Mouse (Mus musculus): ENCODE results near the gene Prpf18.
"Not testable (repeated sequence)": the region's sequence is repeated elsewhere in the genome, so short reads cannot be mapped to it uniquely, and the experiment has no call there.

The Prpf18 gene

DNA sequence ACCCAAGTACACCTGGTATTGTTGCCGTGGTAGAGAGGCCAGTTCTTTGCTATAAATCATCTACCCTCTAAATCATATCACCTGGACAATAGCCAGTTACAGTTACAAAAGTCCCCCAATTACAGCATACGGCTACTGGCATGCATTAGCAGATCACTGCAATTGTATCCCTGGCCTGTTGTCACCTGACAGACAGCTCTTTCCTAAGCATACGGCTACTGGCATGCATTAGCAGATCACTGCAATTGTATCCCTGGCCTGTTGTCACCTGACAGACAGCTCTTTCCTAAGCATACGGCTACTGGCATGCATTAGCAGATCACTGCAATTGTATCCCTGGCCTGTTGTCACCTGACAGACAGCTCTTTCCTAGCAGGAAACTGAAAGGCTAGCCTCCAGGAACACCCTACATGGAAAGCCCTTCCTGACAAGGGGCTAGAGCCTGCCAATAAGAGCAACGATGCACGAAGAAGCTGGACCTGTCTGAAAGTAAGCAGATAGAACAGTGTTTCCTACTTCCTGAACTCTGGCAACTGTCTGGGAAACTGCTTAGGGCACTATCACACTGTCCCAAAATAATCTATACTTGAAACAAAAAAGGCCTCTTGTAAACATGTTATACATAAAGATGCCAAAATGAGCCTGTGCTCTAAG, 37.5 kb downstream of the Prpf18 start:
- DNase-seq (ENCODE audit: low spot score in 2 of 2), result not testable (repeated sequence)

DNA sequence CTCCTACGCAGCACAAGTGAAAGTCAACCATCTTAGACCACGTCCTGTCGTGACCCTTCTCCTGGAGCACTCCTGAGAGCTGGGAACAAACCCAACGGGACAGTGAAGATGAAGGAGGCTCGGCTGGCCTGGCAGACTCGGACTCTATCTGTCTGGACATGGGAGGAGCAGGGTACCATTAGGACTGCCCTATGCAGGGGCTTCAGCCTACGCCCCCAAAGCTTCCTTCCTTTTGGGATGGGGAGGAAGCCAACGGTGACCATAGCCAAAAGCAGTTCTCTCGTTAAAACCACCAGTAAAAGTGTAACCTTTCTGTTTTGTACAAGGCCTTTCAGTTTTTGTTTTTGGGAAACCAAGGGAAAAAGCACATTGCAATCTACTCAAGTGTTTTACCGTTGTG, 40.2 kb downstream of the Prpf18 start:
- no peak for DNase-seq (ENCODE audit: low spot score in 2 of 2)

DNA sequence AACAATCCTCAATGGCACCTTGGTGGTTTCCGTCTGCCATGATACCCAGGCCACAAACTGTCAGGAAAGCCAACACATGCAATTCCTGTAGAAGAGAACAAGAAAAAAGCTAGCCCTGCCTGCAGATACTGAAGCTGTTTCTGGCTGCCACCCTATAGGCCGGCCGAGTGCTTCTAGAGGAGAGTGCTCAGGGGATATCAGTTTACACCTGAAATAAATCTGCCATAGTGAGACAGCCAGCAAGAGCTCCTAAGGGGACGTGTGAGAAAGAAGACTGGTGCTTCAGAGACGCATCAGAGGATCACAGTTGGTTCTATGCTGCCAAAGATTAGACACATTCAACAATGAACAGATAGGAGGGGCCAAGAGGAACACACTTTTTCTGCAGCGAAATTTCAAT, 40.6 kb downstream of the Prpf18 start:
- no peak for DNase-seq (ENCODE audit: low spot score in 2 of 2)

GRCm38 (mm10) chr2:4609433-4609832, 42.5 kb downstream of the Prpf18 start:
- DNase-seq (ENCODE audit: low spot score in 2 of 2), result no peak

DNA sequence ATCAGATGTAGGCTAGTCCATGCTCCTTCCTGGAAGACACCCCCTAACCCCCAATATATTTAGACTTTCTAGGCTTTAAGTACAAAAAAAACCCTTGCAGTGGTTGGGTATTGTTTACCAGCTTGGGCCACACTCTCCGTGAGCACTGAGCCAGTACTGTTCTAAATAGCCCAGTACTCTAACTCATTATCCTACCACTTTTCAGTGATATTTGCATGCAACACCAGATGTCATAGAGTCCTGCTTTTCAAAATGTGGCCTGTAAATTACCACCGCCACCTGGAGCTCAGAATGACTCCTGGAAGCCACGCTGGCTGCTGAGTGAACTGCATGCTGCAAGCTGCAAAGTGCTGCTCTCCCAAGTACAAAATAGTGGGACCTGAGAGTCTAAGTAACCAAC, 43.7 kb downstream of the Prpf18 start:
- no peak for DNase-seq (ENCODE audit: low spot score in 2 of 2)

GRCm38 (mm10) chr2:4606559-4606958, 45.4 kb downstream of the Prpf18 start:
- DNase-seq (ENCODE audit: low spot score in 2 of 2), result no peak

DNA sequence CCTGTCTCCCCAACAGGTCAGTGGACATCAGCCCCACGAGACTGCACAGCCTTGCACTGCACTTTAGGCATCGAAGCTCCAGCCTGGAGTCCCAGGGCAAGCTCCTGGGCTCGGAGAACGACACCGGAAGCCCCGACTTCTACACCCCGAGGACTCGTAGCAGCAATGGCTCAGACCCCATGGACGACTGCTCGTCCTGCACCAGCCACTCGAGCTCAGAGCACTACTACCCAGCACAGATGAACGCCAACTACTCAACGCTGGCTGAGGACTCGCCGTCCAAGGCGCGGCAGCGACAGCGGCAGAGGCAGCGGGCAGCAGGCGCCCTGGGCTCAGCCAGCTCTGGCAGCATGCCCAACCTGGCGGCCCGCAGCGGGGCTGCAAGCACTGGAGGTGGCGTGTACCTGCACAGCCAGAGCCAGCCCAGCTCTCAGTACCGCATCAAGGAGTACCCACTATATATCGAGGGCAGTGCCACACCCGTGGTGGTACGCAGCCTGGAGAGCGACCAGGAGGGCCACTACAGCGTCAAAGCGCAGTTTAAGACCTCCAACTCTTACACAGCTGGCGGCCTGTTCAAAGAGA, 48.5 kb downstream of the Prpf18 start:
- no peak for DNase-seq (ENCODE audit: low spot score in 2 of 2)

DNA sequence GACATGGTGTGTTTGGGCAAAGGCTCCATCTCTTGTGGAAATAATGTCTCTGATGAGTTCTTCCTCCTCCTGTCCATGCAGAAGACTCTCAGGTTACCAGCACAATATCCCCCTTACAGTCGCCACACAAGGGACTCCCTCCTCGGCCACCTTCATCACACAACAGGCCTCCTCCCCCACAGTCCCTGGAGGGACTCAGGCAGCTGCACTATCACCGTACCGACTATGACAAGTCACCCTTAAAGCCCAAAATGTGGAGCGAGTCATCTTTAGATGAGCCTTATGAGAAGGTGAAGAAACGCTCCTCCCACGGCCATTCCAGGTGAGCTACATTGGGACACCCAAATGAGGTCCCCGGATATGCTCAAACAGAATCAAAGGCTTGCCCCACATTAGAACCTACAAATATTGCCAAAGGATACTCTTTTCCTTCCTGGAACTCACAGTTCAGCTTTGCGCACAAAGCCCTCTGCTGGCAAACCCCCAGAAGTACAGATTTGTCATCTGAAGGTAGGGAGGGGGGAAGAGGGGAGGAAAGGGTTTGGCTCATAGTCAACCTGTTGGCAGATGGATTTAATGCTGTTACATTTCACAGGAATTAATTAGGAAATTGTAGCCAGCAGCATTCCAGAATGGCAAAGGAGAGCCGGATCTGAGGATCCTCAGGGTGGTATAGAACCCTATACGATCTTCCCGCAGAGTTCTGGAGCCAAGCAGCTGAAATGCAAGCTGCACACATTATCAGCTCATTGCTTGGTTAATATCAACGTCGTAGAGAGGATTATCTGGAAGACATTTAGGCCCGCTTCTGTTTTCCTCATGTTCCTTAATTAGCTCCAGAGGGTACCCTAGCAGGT, 50.7 kb downstream of the Prpf18 start:
- peak; percentile 30 to 55 for DNase-seq (ENCODE audit: low spot score in 2 of 2)

GRCm38 (mm10) chr2:4596992-4597391, 54.9 kb downstream of the Prpf18 start:
- no peak for DNase-seq (ENCODE audit: low spot score in 2 of 2)

DNA sequence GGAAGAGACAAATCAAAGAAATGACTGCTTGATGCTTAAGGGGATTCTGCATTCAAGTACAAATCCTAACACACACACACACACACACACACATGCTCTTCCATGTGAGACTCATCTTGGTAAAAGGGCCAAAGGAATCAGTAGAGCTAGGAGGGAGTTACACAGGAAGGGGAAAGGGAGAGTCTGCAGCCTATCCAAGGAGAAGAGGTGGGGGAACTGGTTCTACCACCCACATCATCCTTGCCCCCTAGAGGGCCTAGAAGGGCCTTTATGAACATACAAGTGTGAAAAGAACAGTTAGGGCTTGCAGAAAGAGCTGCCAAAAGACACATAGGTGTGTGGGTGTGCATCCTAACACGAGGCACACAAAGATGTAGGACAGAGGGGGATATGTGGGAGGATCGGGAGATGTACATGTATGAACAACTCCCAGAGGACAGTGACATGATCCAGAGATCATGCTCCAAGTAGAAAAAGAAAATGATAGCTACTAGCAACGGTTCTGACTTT, 58.0 kb downstream of the Prpf18 start:
- no peak for DNase-seq (ENCODE audit: low spot score in 2 of 2)

GRCm38 (mm10) chr2:4593433-4593832, 58.5 kb downstream of the Prpf18 start:
- peak; percentile 29 to 64 for DNase-seq (ENCODE audit: low spot score in 2 of 2)

GRCm38 (mm10) chr2:4592666-4593065, 59.2 kb downstream of the Prpf18 start:
- no peak for DNase-seq (ENCODE audit: low spot score in 2 of 2)

DNA sequence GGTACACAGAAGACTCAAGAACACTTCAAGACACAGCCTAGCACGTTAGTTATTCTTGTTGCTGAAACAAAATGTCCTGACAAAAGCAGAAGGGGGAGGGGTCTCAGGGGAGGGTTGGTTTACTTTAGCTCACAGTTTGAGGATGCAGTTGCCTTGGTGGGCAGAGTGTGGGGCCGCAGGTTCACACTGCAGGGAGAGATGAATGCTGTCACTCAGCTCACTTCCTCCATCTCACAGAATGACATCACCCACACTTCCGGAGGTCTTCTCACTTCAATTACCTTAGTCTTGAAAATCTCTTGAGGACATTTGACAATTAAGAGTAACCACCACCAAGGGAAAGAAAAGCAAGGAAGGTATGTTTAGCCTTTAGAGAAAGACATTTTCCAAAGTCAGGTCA, 60.3 kb downstream of the Prpf18 start:
- no peak for DNase-seq (ENCODE audit: low spot score in 2 of 2)

GRCm38 (mm10) chr2:4587685-4588409, 64.1 kb downstream of the Prpf18 start:
- DNase-seq (ENCODE audit: low spot score in 2 of 2), result no peak

GRCm38 (mm10) chr2:4586245-4586644, 65.7 kb downstream of the Prpf18 start:
- no peak for DNase-seq (ENCODE audit: low spot score in 2 of 2)

- no peak for DNase-seq (ENCODE audit: low spot score in 2 of 2)
Measured at GRCm38 (mm10) chr2:4584252-4584651, 67.7 kb downstream of the Prpf18 start.

DNA sequence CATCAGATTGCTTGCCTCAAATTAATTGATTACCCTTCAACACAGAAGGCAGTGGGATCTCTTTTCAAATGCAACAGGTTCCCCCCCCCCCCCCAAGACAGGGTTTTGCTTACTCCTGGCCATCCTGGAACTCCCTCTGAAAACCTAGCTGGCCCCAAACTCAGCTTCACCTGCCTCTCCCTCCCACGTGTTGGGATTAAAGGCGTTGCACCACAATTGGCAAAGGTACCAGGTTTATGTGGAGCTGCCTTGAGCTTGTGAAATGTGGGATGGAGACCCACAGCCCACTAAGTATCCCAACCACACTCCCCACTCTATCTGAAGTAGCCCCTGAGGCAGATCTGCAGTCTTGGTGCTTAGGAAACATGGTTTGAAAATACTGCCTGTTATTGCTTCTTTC, 69.0 kb downstream of the Prpf18 start:
- DNase-seq (ENCODE audit: low spot score in 2 of 2), result no peak

DNA sequence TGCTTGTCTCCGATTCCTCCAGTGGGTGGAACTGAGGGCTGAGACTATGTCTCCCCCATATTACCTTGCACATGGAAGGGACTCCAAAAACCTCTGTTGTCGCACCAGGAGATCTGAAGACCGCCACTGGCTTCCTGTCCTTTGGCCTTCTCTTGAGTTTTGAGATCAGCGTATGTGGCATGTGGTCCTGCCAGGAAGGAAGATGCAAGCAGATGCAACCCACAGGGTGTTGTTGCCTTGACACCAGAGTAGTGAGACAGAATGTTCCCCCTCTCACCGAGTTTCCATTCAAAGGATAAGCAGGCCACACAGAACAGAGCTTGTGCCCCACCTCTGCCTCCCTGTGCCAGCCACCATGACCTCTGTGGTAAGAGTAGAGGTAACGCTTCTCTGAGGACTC, 71.2 kb downstream of the Prpf18 start:
- DNase-seq (ENCODE audit: low spot score in 2 of 2), result no peak

- no peak for DNase-seq (ENCODE audit: low spot score in 2 of 2)
Measured at GRCm38 (mm10) chr2:4579357-4580068, 72.4 kb downstream of the Prpf18 start.

GRCm38 (mm10) chr2:4578291-4578690, 73.6 kb downstream of the Prpf18 start:
- no peak for DNase-seq (ENCODE audit: low spot score in 2 of 2)

GRCm38 (mm10) chr2:4575975-4576374, 75.9 kb downstream of the Prpf18 start:
- DNase-seq (ENCODE audit: low spot score in 2 of 2), result no peak

All from urinary bladder, postnatal 36 days (tissue).